Mouse (Mus musculus) ES-E14 (cell line): ENCODE data around the gene Pcsk5.

Source experiments
- CHD2 ChIP-seq: IDR thresholded peaks from 2 replicates; pipeline ENCODE4 v1.6.1; 2014; ENCODE audit warnings: mild to moderate bottlenecking, low read depth, low read length, inconsistent platforms
- ZC3H11A ChIP-seq: IDR thresholded peaks from 2 replicates; pipeline ENCODE4 v1.6.1; 2012; ENCODE audit warnings: low read depth, mild to moderate bottlenecking, inconsistent platforms, low read length, borderline replicate concordance
- ZNF384 ChIP-seq: IDR thresholded peaks from 2 replicates; pipeline ENCODE4 v1.6.1; 2012; ENCODE audit warnings: low read depth, low read length, inconsistent platforms

DNA sequence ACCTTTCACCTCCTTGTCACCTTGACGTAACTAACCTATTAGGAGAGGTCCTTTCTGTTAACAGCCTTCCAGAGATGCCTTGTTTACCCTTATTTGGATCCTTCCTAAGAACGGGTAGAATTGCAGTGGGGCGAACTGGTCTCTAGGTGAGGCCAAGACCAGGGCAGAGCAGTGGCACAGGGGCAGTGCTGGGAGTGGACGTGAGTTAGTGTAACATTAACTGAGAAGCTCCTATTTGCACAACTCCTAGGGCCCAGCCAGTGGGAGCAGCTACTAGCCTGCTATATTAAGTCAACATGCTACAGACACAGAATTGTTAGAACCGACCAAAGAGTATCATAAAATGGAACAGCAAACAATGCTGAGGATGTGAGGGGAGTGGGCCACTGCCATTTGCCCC, 30.8 kb downstream of the Pcsk5 start:
- TF ChIP-seq ZC3H11A (no peak), ZNF384 (no peak), CHD2 (no peak)
